Mouse (Mus musculus): ENCODE data around the gene Wnt3. TPM values are rescaled to one million over a fixed set of nuclear protein-coding genes. Genes with fewer than 3 reads are reported as not detected.
"Not testable (repeated sequence)": the region's sequence is repeated elsewhere in the genome, so short reads cannot be mapped to it uniquely, and the experiment has no call there.

The Wnt3 gene
- polyA plus RNA-seq, 1 experiment from 2014 or later: 8.0 TPM

DNA sequence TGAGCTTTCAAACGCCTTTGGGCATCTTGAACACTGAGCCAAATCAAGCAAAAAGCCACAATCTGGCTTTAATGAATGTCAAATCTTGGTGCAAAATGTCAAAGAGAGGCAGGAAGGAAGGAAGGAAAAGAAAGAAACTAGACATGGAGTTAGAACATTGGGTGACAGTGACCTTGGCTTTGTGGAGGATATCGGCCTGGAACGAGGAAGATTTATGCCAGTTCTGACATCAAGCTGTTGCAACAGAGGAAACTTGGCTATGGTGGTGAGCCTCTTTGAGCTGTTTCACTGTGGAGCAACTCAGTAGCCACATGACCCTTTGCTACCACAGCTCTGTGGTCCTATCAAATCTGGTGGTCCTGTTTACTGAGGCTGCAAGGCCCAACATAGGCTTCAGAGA lies 23.3 kb upstream of the Wnt3 start:
- no peak overlapping the region for H3K27ac ChIP-seq
- no peak overlapping the region for H3K9ac ChIP-seq (replicated peaks)
- no peak overlapping the region for H3K4me3 ChIP-seq (replicated peaks)
- peaks cover 87% of the 10 kb centered on the region for H3K27me3 ChIP-seq
- WGBS: 67% methylated on average over 3 of the region's 3 CpGs
- no peaks in the 10 kb centered on the region for H3K9me3 ChIP-seq
- H3K4me2 ChIP-seq: no peak overlapping the region
- H3K4me1 ChIP-seq (replicated peaks): peaks cover 11% of the 10 kb centered on the region
- H3K36me3 ChIP-seq: no peaks in the 10 kb centered on the region
- ATAC-seq (ENCODE audit: insufficient number of reproducible peaks, insufficient read depth, low FRiP score, low TSS enrichment, low read depth): no peak

DNA sequence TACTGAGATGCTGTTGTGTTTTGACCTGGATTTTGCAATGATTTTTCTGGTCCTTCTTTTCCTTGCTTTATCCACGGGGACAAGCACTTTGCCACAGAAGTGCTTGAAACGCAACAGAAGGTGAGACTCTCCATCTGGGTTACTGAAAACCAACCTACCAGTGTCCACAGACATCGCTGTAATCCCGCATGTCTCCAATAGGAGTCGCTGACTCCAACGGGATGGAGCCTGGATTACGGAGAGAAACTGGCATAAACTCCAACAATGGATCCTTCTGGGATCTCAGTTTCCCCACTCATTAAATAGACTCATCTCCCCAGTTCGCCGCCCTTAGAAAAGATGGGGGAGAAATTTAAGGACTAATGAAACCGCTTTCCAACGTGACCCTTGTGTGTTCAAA lies 15.9 kb upstream of the Wnt3 start:
- Histone ChIP-seq H3K9me3 (no peaks in the 10 kb centered on the region), H3K4me1 (replicated peaks) (no peaks in the 10 kb centered on the region), H3K4me3 (replicated peaks) (no peak overlapping the region), H3K9ac (replicated peaks) (no peak overlapping the region), H3K36me3 (no peaks in the 10 kb centered on the region), H3K27me3 (peaks cover 36% of the 10 kb centered on the region), H3K27ac (no peak overlapping the region), H3K4me2 (no peak overlapping the region)
- WGBS: 49% methylated on average over 11 of the region's 11 CpGs
- ATAC-seq (ENCODE audit: insufficient number of reproducible peaks, insufficient read depth, low FRiP score, low TSS enrichment, low read depth): no peak

DNA sequence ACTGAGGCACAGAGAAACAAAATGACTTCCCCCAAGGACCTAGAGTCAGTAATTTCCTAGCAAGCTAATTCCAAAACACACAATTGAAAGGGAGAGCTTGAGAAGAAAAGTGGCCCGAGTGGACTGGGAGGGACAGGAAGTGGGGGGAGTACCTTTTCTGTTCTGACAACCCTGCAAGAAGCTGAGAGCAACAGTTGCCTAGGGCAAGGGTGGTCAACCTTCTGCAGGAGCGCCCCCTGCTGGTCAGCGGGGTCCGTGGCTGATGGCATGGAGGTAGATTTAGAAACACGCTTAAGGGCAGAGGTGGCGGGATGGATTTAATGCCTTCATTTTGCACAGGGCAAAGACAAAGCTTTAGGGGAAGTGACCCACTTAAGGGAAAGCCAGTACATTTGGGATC lies 15.2 kb upstream of the Wnt3 start:
- H3K27me3 ChIP-seq: peaks cover 30% of the 10 kb centered on the region
- 9% methylated on average over 6 of the region's 6 CpGs for WGBS

DNA sequence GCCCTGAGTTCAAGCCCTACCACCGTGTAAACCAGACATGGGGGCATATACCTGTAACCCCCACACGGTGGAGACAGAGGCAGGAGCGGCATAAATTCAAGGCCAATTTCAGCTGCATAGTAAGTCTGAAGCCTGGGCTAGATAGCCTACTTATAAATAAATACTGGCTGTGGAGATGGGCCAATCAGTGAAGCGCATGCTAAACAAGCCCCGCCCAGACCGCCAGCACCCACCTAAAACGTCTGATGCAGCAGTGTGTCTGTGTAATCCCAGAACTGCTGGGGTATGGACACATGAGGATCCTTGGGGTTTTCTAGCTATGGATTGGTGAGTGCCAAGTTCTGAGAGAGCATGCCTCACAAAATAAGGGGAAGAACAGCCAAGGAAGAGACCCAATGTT lies 13.8 kb upstream of the Wnt3 start:
- Histone ChIP-seq H3K4me2 (no peak overlapping the region), H3K27me3 (peaks cover 21% of the 10 kb centered on the region), H3K4me1 (replicated peaks) (0 out of 2 replicates have a peak, but pooled peaks cover 2% of the 10 kb centered on the region), H3K4me3 (replicated peaks) (no peak overlapping the region), H3K9me3 (no peaks in the 10 kb centered on the region), H3K27ac (no peak overlapping the region), H3K9ac (replicated peaks) (no peak overlapping the region), H3K36me3 (no peaks in the 10 kb centered on the region)
- WGBS: 58% methylated on average over 7 of the region's 7 CpGs
- ATAC-seq (ENCODE audit: insufficient number of reproducible peaks, insufficient read depth, low FRiP score, low TSS enrichment, low read depth): no peak

More for the DNA sequence above, 15.2 kb upstream of the Wnt3 start:
- no peaks in the 10 kb centered on the region for H3K36me3 ChIP-seq
- H3K4me2 ChIP-seq: no peak overlapping the region
- no peak overlapping the region for H3K9ac ChIP-seq (replicated peaks)
- no peaks in the 10 kb centered on the region for H3K9me3 ChIP-seq
- H3K4me3 ChIP-seq (replicated peaks): no peak overlapping the region
- no peak overlapping the region for H3K27ac ChIP-seq
- no peak for ATAC-seq (ENCODE audit: insufficient number of reproducible peaks, insufficient read depth, low FRiP score, low TSS enrichment, low read depth)
- no peaks in the 10 kb centered on the region for H3K4me1 ChIP-seq (replicated peaks)

DNA sequence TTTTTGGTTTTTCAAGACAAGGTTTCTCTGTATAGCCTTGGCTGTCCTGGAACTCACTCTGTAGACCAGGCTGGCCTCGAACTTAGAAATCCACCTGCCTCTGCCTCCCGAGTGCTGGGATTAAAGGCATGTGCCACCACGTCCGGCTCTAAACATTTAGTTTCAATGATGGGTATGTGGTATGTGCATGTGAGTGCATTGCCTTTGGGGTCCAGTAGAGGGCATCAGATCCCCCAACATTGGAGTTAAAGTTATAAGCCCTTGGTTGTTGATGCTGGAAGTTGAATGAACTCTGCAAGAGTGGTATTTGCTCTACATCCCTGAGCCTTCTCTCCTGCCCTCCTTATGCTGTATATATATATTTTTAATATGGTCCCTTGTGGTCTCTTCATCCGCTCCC lies 13.1 kb upstream of the Wnt3 start:
- H3K36me3 ChIP-seq; H3K4me2 ChIP-seq; H3K9me3 ChIP-seq; H3K27ac ChIP-seq; H3K4me1 ChIP-seq (replicated peaks); H3K4me3 ChIP-seq (replicated peaks); H3K9ac ChIP-seq (replicated peaks); ATAC-seq (ENCODE audit: insufficient number of reproducible peaks, insufficient read depth, low FRiP score, low TSS enrichment, low read depth): not testable (repeated sequence)
- peaks cover 21% of the 10 kb centered on the region for H3K27me3 ChIP-seq
- 85% methylated on average over 5 of the region's 5 CpGs for WGBS

DNA sequence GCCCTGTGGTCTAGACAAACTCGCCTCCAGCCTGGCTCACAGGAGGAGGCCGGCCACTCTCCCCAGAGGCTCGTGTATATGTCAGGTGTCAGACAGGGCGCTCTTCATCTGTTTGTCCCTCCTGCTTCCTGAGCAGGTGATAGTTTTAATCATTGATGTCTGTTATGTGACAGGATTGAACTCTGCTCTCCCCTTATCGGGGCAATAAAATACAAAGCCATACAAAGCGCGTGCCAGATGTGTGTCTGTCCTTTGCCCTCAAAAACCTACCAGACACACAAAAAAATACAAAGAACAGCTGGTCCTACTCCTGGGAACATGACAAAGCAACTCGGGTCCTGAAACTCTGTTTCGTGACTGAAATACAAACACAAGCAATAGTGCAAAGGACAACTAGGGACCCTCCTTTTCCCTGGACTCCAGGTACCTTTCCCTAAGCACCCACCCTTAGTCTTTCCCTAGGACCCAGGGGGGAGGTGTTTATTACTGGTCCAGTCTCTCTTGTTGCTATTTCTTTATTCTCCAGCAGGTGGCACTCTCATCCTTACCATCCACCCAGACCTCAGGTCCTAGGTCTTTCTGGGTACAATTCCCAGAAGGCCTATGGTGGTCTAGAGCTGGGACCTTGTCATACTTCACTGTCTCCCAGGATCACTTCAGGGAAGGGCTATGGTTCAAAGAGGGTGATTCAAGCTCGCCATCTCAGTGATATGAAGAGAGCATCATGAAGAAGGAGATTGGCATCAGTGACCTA lies 10.4 kb upstream of the Wnt3 start:
- peaks cover 41% of the 10 kb centered on the region for H3K27me3 ChIP-seq
- H3K27ac ChIP-seq: no peak overlapping the region
- H3K9ac ChIP-seq (replicated peaks): no peak overlapping the region
- H3K4me2 ChIP-seq: no peak overlapping the region
- no peak for ATAC-seq (ENCODE audit: insufficient number of reproducible peaks, insufficient read depth, low FRiP score, low TSS enrichment, low read depth)
- H3K4me1 ChIP-seq (replicated peaks): peaks cover 10% of the 10 kb centered on the region
- WGBS: 29% methylated on average over 10 of the region's 10 CpGs
- no peak overlapping the region for H3K4me3 ChIP-seq (replicated peaks)
- no peaks in the 10 kb centered on the region for H3K9me3 ChIP-seq
- H3K36me3 ChIP-seq: no peaks in the 10 kb centered on the region

DNA sequence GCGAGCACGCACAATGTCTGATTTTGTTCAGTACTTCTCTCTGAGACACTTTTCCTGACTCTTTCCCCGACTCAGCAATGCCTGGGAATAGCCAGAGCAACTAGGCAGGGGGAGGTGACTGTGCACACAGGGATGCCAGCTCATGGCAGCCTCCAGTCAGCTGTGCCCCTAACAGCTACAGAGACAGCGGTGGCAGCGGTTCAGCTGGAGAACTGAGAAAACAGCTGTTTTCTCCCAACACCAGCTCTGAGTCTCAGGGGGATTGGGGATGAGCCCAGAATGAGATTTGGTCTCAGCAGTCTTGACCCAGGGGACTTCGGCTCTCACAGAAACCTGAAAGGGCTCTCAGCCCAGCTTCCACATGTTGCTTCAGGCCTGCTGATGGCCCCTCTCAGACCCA lies 9.3 kb upstream of the Wnt3 start:
- no peak overlapping the region for H3K4me2 ChIP-seq
- no peak overlapping the region for H3K27ac ChIP-seq
- ATAC-seq (ENCODE audit: insufficient number of reproducible peaks, insufficient read depth, low FRiP score, low TSS enrichment, low read depth): no peak
- H3K9ac ChIP-seq (replicated peaks): no peak overlapping the region
- peaks cover 42% of the 10 kb centered on the region for H3K27me3 ChIP-seq
- no peak overlapping the region for H3K4me3 ChIP-seq (replicated peaks)
- H3K9me3 ChIP-seq: no peaks in the 10 kb centered on the region
- H3K36me3 ChIP-seq: no peaks in the 10 kb centered on the region
- H3K4me1 ChIP-seq (replicated peaks): peaks cover 10% of the 10 kb centered on the region
- 58% methylated on average over 6 of the region's 6 CpGs for WGBS

DNA sequence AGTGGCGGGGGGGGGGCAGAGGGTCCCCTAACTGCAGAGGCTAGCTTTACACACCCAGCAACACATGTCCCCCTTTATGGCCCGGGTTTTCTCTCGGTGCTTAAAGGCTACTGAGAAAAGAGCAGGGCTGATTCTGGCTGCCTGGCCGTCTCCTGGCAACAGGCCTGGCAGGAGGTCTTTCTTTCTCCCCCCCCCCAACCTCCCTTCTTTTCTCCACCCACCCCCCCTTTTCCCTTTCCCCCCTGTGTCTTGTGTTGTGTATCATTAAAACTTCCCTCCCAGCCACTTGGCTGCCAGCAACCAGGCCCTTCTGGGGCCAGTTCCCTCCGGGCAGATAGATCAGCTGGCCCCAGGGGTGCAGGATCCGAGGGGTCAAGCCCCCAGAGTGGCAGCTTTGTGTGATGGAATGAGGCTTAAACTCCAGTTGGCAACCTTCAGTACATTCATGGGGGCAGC lies 8.4 kb upstream of the Wnt3 start:
- ATAC-seq (ENCODE audit: insufficient number of reproducible peaks, insufficient read depth, low FRiP score, low TSS enrichment, low read depth): no peak
- Histone ChIP-seq H3K4me3 (replicated peaks) (no peak overlapping the region), H3K4me2 (no peak overlapping the region), H3K9ac (replicated peaks) (no peak overlapping the region), H3K36me3 (no peaks in the 10 kb centered on the region), H3K27me3 (peaks cover 50% of the 10 kb centered on the region), H3K9me3 (no peaks in the 10 kb centered on the region), H3K27ac (no peak overlapping the region), H3K4me1 (replicated peaks) (peaks cover 10% of the 10 kb centered on the region)
- WGBS: 10% methylated on average over 6 of the region's 6 CpGs

DNA sequence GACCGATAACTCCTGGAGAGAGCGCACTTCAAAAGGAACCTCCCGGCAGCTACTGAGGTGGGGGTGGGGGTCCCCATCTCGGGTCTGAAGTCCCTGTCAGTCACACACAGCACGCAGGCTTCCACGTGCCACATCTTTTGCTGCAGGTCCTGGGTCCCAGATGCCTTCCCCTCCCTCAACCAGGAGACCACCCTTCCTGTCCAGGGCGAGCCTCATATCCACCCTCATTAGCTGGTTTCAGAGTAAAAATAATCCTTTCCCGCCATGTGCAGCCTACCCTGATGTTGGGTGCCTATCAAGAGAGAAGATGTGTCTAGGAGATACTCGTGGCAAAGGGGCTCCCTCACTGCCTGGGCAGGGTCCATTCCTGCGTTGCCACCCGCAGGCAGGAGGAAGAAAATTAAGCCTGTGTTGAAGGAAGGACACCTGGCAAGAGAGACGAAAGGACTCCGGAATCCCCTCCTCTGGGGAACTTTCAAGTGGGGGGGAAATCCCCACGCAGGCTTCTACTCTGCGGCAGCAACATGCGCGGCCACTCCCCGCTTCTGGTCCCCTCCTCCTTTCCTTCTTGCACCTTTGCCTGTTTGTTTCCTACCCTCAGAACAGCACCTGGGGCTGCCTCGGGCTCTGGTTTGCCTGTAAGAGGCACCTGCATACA lies 2.7 kb upstream of the Wnt3 start:
- Histone ChIP-seq H3K9ac (replicated peaks) (0 out of 2 replicates have a peak overlapping the region, but pooled peaks have one; percentile 8), H3K27me3 (peaks cover 99% of the 10 kb centered on the region), H3K4me1 (replicated peaks) (peaks cover 25% of the 10 kb centered on the region), H3K9me3 (no peaks in the 10 kb centered on the region), H3K4me3 (replicated peaks) (0 out of 2 replicates have a peak overlapping the region, but pooled peaks have one; percentile 12), H3K27ac (no peak overlapping the region), H3K36me3 (no peaks in the 10 kb centered on the region), H3K4me2 (peak overlapping the region; percentile 0; the same call in 1 of the 2 replicates)
- no peak for ATAC-seq (ENCODE audit: insufficient number of reproducible peaks, insufficient read depth, low FRiP score, low TSS enrichment, low read depth)
- 1% methylated on average over 19 of the region's 19 CpGs for WGBS

DNA sequence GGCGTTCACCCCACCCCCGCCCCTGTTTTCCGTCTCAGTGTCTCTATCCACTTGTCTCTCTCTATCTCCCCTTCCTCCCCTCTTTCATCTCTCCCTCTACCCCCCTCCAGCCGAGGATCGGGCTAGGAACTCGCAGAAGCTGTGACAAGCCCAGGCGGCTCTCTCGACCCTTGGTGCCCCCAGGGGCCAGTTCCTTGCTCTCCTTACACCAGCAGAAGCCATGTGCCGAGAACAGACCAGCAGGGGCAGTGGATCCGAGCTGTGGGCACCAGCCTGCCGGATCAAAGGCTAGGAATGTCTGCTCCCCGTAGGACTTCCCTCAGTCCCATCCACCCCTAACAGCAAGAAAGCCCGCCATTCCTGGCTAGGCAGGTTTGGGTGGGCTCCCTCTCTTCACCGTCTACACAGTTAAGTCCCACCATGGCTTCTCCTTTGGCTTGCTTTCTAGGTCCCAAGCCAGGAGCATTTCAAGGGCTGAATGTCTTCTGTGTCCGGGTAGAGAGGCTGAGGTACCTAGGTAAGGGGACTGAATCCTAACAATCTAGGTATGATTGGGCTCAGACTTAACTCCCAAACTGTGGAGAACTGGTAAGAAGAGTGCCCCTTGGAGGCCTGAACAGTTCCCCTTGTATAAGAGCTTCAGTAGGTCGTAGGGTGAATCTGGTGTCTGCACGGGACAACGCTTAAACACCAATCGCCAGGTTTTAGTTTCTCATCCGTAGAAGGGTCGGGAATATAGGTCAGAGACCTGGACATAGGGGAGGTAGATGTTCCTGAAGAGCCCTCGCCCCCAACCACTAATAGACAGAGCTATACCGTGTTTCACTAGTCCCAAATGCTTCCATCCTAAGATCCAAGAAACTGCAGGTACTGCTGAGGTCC lies 1.2 kb upstream of the Wnt3 start:
- H3K27ac ChIP-seq: no peak overlapping the region
- H3K4me3 ChIP-seq (replicated peaks): peak overlapping the region; percentile 35
- H3K27me3 ChIP-seq: peaks cover 99% of the 10 kb centered on the region
- no peaks in the 10 kb centered on the region for H3K9me3 ChIP-seq
- H3K4me2 ChIP-seq: peak overlapping the region; percentile 56
- H3K36me3 ChIP-seq: no peaks in the 10 kb centered on the region
- under 1% methylated on average over 23 of the region's 23 CpGs for WGBS
- no peak for ATAC-seq (ENCODE audit: insufficient number of reproducible peaks, insufficient read depth, low FRiP score, low TSS enrichment, low read depth)
- peaks cover 25% of the 10 kb centered on the region for H3K4me1 ChIP-seq (replicated peaks)
- H3K9ac ChIP-seq (replicated peaks): peak overlapping the region; percentile 31; the same call in 1 of the 2 replicates

DNA sequence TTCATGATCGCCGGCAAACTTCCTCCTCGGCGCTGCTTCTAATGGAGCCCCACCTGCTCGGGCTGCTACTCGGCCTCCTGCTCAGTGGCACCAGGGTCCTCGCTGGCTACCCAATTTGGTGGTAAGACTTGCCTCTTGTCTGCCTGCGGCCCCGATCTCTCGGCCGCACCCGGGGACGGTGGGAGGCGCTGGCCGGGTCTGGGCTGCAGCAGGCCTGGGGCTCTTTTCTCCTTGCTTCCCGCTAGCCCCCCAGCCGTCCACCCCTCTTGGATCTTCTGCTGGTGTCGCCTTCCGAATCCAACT lies 229 bp downstream of the Wnt3 start:
- H3K9ac ChIP-seq (replicated peaks): 0 out of 2 replicates have a peak overlapping the region, but pooled peaks have one; percentile 12
- H3K27ac ChIP-seq: no peak overlapping the region
- peaks cover 94% of the 10 kb centered on the region for H3K27me3 ChIP-seq
- no peak for ATAC-seq (ENCODE audit: insufficient number of reproducible peaks, insufficient read depth, low FRiP score, low TSS enrichment, low read depth)
- peaks cover 25% of the 10 kb centered on the region for H3K4me1 ChIP-seq (replicated peaks)
- WGBS: under 1% methylated on average over 19 of the region's 19 CpGs
- peak overlapping the region; percentile 56 for H3K4me2 ChIP-seq
- H3K36me3 ChIP-seq: no peaks in the 10 kb centered on the region
- no peaks in the 10 kb centered on the region for H3K9me3 ChIP-seq
- H3K4me3 ChIP-seq (replicated peaks): peak overlapping the region; percentile 35

Data from limb, embryonic 12.5 days (tissue).